Mouse (Mus musculus) ES-Bruce4 (cell line): Measurements from ENCODE around the gene Vldlr. TPM values are rescaled to one million over a fixed set of nuclear protein-coding genes. Genes with fewer than 3 reads are reported as not detected.

ENCODE experiments used
- H3K27ac ChIP-seq: 2 replicates; pipeline ENCODE4 v1.5.1; 2012; ENCODE audit warnings: low read length, inconsistent platforms; ENCODE audit not compliant: insufficient read depth
- H3K27me3 ChIP-seq: 2 replicates; pipeline ENCODE4 v1.6.1; 2012; ENCODE audit warnings: mild to moderate bottlenecking, low read length, inconsistent platforms; ENCODE audit not compliant: control insufficient read depth, poor library complexity, insufficient read depth, severe bottlenecking
- H3K36me3 ChIP-seq: 2 replicates; pipeline ENCODE4 v1.6.1; 2012; ENCODE audit warnings: inconsistent platforms, mild to moderate bottlenecking, low read length, moderate library complexity; ENCODE audit not compliant: control insufficient read depth, poor library complexity, insufficient read depth, severe bottlenecking
- H3K4me1 ChIP-seq: one replicate; pipeline ENCODE4 v1.8.1; 2011; ENCODE audit warnings: low read length; ENCODE audit not compliant: control insufficient read depth, insufficient read depth
- H3K4me3 ChIP-seq: 2 replicates; pipeline ENCODE4 v1.5.1; 2011; ENCODE audit warnings: low read depth, mild to moderate bottlenecking, low read length
- H3K9ac ChIP-seq: 2 replicates; pipeline ENCODE4 v1.6.1; 2012; ENCODE audit warnings: low read depth, mild to moderate bottlenecking, inconsistent platforms; ENCODE audit not compliant: poor library complexity, severe bottlenecking
- H3K9me3 ChIP-seq: replicated peaks from 2 replicates; pipeline ENCODE4 v1.6.1; 2012; ENCODE audit warnings: mild to moderate bottlenecking, low read length, inconsistent platforms; ENCODE audit not compliant: control insufficient read depth, poor library complexity, insufficient read depth, severe bottlenecking
- CTCF ChIP-seq: IDR thresholded peaks from one replicate; pipeline ENCODE4 v1.8.1; 2011; ENCODE audit warnings: low read depth, low read length
- EP300 ChIP-seq: IDR thresholded peaks from 2 replicates; pipeline ENCODE4 v1.6.1; 2011; ENCODE audit warnings: low read depth, low read length; ENCODE audit not compliant: insufficient read depth
- POLR2A ChIP-seq: IDR thresholded peaks from one replicate; pipeline ENCODE4 v1.8.1; 2011; ENCODE audit warnings: low read length; ENCODE audit not compliant: insufficient read depth
- polyA plus RNA-seq: library from polyadenylated mRNA; stranded (reverse); fragments of >200 nt; gene quantifications from 2 replicates; pipeline ENCODE4 v1.2.4, GENCODE M21; 2011; ENCODE audit warnings: low read depth; ENCODE audit not compliant: missing spikeins, insufficient read depth, insufficient read length

The Vldlr gene
- polyA plus RNA-seq, 1 experiment = 2.4 TPM

GRCm38 (mm10) chr19:27180351-27181122, 35.7 kb upstream of the Vldlr start:
- H3K9ac ChIP-seq = no peak overlapping the region
- no peak for TF ChIP-seq EP300
- TF ChIP-seq CTCF = no peak
- TF ChIP-seq POLR2A = no peak

GRCm38 (mm10) chr19:27183511-27183910, 32.8 kb upstream of the Vldlr start:
- H3K27me3 ChIP-seq = no peaks in the 10 kb centered on the region
- no peaks in the 10 kb centered on the region for H3K36me3 ChIP-seq
- no peaks in the 10 kb centered on the region for H3K4me1 ChIP-seq
- H3K9me3 ChIP-seq = no peaks in the 10 kb centered on the region
- H3K27ac ChIP-seq = no peak overlapping the region
- H3K4me3 ChIP-seq = no peak overlapping the region
- no peak for TF ChIP-seq EP300
- TF ChIP-seq CTCF = no peak
- TF ChIP-seq POLR2A = no peak
- H3K9ac ChIP-seq = no peak overlapping the region

More at GRCm38 (mm10) chr19:27180351-27181122, 35.7 kb upstream of the Vldlr start:
- no peaks in the 10 kb centered on the region for H3K36me3 ChIP-seq
- H3K27me3 ChIP-seq = no peaks in the 10 kb centered on the region
- H3K27ac ChIP-seq = no peak overlapping the region
- no peaks in the 10 kb centered on the region for H3K4me1 ChIP-seq
- H3K9me3 ChIP-seq = no peaks in the 10 kb centered on the region
- no peak overlapping the region for H3K4me3 ChIP-seq

DNA sequence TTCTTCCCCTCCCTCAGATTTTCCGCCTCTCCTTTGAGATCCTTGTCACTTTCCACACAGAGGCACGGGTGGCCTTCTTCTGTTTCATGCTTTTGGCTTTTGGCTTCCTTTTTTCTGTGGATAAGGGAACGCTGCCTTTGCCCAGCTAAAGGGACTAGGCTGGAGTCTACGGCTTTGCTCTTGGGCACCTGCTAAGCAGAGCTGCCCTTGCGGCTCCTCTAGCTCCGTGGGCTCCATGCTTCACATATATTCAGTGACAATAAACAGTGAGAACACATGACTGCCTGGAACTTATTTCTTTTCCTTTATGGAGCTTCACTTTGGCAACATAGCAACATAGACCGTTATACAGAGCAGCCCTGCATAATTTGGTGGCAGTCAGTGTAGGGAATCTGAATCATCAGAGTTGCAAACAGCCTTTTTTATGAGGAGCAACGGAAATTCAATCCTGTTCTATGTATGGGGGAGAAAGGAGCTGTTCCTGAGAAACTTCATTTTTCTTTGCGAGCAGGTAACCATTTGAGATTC, 12.5 kb upstream of the Vldlr start:
- no peaks in the 10 kb centered on the region for H3K27me3 ChIP-seq
- no peak overlapping the region for H3K27ac ChIP-seq
- H3K9ac ChIP-seq = no peak overlapping the region
- TF ChIP-seq EP300 = no peak
- no peak for TF ChIP-seq CTCF
- no peak for TF ChIP-seq POLR2A
- H3K9me3 ChIP-seq = no peaks in the 10 kb centered on the region
- H3K36me3 ChIP-seq = no peaks in the 10 kb centered on the region
- H3K4me1 ChIP-seq = no peaks in the 10 kb centered on the region
- no peak overlapping the region for H3K4me3 ChIP-seq

- no peak overlapping the region for H3K9ac ChIP-seq
- no peaks in the 10 kb centered on the region; the same call in 1 of the 2 replicates for H3K27me3 ChIP-seq
- H3K4me3 ChIP-seq = no peak overlapping the region
- TF ChIP-seq CTCF (no peak), EP300 (no peak), POLR2A (no peak)
- H3K9me3 ChIP-seq = no peaks in the 10 kb centered on the region
- no peak overlapping the region for H3K27ac ChIP-seq
- H3K4me1 ChIP-seq = no peaks in the 10 kb centered on the region
- H3K36me3 ChIP-seq = no peaks in the 10 kb centered on the region
Measured at GRCm38 (mm10) chr19:27210991-27211390, 5.3 kb upstream of the Vldlr start.

DNA sequence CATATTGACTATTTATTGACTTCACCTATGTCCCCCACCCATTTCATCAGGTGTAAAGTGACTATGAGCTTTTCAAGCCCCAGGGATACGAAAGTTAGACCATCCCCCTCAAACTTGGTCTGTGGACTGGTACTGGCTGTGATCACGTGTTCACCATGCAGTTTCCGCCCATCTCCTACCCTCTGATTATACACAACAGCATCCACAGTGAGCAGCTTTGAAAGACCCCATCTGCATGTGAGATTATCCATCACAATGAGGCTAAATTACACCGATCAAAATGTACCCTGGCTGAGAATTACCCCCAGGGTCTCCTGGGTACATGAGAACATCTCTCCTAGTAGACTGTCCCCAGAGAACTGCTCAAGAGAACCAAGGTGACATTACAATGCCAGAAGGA, 688 bp upstream of the Vldlr start:
- no peaks in the 10 kb centered on the region for H3K9me3 ChIP-seq
- H3K27me3 ChIP-seq = peaks cover 3% of the 10 kb centered on the region
- H3K9ac ChIP-seq = no peak overlapping the region
- TF ChIP-seq POLR2A (no peak), CTCF (no peak), EP300 (no peak)
- no peak overlapping the region for H3K4me3 ChIP-seq
- no peaks in the 10 kb centered on the region for H3K4me1 ChIP-seq
- H3K36me3 ChIP-seq = no peaks in the 10 kb centered on the region
- H3K27ac ChIP-seq = no peak overlapping the region

DNA sequence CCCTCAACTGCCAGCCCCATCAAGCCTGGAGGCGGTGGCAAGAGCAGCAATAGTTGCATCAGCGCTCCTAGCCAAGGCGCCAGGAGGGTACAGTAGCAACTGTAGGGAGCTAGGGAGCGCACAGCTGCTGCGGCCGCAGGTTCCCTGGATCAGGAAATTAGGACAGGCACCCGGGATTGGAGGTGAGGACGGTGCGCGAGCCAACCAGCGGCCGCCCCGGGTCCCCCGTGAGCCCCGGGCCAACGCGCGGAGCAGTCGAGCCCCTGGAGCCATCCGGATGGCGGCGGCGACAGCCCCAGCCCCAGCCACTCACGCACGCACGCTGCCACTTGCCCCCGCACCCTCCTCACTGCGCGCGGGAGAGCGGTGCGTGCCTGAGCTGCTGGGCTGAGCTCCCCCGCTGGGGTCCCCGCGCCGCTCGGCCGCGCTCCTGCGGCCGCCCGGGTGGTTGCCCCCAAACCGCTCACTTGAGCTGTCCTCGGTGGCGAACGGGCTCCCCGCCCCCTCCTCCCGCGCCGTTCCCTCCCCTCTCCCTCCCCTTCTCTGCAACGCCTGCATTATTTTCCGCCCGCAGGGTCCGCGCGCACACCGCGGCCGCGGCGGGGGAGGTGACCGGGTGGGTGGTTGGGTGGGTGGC, 601 bp downstream of the Vldlr start:
- no peak overlapping the region for H3K27ac ChIP-seq
- no peaks in the 10 kb centered on the region for H3K9me3 ChIP-seq
- no peaks in the 10 kb centered on the region for H3K36me3 ChIP-seq
- H3K27me3 ChIP-seq = peaks cover 3% of the 10 kb centered on the region
- H3K4me1 ChIP-seq = no peaks in the 10 kb centered on the region
- H3K9ac ChIP-seq = peak overlapping the region; percentile 57
- H3K4me3 ChIP-seq = peak overlapping the region; percentile 84
- TF ChIP-seq POLR2A (no peak), CTCF (no peak), EP300 (no peak)
